Mouse (Mus musculus): ENCODE data around the gene Sarnp.
A peak's percentile ranks its signal among the peaks of the same experiment; 100 is the strongest.

- TF ChIP-seq CTCF (IDR thresholded peaks at IDR 0.05; ENCODE audit: low read depth) (0 out of 2 replicates have a peak, but pooled peaks have one; percentile 16), EP300 (IDR thresholded peaks at IDR 0.05; ENCODE audit: low read depth) (no peak)
Observed at GRCm38 (mm10) chr10:128837400-128837799, 20.3 kb downstream of the Sarnp start.
